Mouse (Mus musculus): ENCODE data around the gene Zmynd10.

The Zmynd10 gene

GRCm38 (mm10) chr9:107579023-107579900 lies 32.2 kb downstream of the Zmynd10 start:
- DNase-seq (ENCODE audit: low read depth, low spot score) = no peak

- DNase-seq (ENCODE audit: low read depth, low spot score) = no peak
Observed at GRCm38 (mm10) chr9:107580501-107581317, 33.6 kb downstream of the Zmynd10 start, which contains the start of gene Hyal3. Hyal3 (plus strand) TSS chr9:107580818.

DNA sequence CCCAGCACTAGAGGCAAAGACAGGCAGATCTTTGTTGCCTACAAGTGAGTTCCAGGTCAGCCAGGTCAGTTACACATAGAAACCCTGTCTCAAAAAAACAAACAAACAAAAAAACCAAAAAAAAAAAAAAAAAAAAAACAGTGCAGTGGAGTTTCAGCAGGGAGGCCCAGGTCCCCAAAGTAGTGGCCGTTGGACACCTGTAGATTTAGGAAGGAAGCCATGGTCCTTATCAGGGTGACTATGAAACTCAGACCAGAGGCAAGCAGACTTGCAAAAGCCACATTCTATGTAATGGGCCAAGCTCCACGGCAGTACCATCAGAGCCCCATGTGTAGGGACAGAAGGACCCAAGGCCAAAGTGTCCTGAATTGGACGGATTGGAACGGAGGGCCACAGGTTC lies 34.5 kb downstream of the Zmynd10 start:
- no peak for DNase-seq (ENCODE audit: low read depth, low spot score)

- DNase-seq (ENCODE audit: low read depth, low spot score) = no peak
Observed at GRCm38 (mm10) chr9:107582509-107583062, 35.5 kb downstream of the Zmynd10 start.

GRCm38 (mm10) chr9:107583174-107583573 lies 36.1 kb downstream of the Zmynd10 start:
- DNase-seq (ENCODE audit: low read depth, low spot score) = no peak

- DNase-seq (ENCODE audit: low read depth, low spot score) = no peak
Observed at GRCm38 (mm10) chr9:107586504-107586903, 39.4 kb downstream of the Zmynd10 start.

DNA sequence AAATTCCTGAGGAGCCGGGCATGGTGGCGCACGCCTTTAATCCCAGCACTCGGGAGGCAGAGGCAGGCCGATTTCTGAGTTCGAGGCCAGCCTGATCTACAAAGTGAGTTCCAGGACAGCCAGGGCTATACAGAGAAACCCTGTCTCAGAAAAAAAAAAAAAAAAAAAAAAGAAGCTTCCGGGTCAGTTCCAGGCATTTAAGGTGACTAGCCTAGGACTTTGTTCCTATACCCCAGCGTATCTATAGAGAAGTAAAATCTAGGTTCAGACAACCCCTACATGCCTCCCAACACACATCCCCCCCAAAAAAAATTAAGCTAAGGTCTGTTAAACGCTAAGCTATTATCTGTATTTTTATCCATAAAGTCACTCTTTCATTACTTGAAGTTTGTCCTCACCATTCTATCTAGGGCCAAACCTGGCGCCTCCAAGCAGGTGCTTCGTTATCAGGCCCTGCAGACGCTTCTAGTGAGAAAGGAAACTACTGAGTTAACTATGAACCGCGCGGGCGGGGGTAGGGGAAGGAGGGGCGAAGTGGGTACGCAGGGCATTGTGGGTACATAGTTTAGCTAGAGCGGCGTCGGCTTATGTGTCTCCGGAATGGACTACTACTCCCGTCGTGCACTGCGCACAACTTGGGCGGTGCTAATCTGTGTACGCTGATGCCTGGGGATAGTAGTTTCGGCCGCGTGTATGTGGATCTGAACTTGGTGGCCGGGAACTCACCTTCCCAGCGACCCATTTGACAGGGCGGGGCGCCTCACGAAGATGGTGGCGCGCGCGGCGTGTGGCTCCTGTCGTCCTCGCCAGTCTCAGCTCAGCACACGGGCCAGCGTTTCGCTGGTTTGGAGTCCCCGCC lies 40.1 kb downstream of the Zmynd10 start, which contains the start of gene Ifrd2:
TSS of gene Ifrd2 (plus strand) at position 669 of the 859 bp plus-strand sequence.
- peak; percentile 95 for DNase-seq (ENCODE audit: low read depth, low spot score)

DNA sequence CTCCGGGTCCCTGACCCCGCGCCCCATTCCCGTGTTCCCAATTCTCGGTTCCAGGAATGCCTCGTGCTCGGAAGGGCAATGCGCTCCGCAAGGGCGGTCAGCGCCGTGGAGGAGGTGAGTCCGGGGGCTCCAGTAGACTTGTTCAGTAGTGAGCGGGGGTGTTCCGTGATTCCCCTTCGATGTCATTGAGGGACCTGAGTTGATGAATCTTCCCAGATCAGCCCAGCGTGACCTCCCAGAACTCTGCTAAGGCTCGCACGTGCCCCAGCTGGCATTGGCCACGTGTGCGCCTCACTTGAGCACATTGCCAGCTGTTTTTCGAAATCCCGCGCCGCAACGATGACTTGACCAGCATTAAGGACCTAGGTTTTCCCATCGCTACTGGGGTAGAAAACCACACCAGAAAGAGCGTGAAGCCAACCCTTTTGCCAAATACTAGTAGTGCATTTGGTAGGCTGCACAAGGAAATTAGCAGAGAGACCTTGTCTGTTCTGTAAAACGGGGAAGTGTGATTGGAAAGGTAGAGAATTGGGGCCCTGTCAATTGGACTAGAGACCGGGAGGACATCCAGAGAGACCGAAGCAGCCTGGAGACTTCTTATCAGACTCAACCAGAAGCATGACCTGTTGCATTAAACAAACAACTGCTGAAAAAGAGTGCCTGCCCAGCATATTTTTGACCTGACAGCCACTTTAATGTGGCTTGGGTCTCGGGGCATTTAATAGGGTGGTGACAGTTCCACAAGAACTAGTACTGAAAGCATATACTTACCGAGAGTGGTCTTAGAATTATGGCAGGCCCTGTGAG lies 40.9 kb downstream of the Zmynd10 start:
- DNase-seq (ENCODE audit: low read depth, low spot score) = no peak

GRCm38 (mm10) chr9:107590058-107590772 lies 43.1 kb downstream of the Zmynd10 start:
- DNase-seq (ENCODE audit: low read depth, low spot score) = no peak

- DNase-seq (ENCODE audit: low read depth, low spot score) = no peak
Observed at GRCm38 (mm10) chr9:107590773-107591060, 43.6 kb downstream of the Zmynd10 start.

- no peak for DNase-seq (ENCODE audit: low read depth, low spot score)
Observed at GRCm38 (mm10) chr9:107593101-107593976, 46.2 kb downstream of the Zmynd10 start.

- no peak for DNase-seq (ENCODE audit: low read depth, low spot score)
Observed at GRCm38 (mm10) chr9:107594281-107595062, 47.4 kb downstream of the Zmynd10 start.

DNA sequence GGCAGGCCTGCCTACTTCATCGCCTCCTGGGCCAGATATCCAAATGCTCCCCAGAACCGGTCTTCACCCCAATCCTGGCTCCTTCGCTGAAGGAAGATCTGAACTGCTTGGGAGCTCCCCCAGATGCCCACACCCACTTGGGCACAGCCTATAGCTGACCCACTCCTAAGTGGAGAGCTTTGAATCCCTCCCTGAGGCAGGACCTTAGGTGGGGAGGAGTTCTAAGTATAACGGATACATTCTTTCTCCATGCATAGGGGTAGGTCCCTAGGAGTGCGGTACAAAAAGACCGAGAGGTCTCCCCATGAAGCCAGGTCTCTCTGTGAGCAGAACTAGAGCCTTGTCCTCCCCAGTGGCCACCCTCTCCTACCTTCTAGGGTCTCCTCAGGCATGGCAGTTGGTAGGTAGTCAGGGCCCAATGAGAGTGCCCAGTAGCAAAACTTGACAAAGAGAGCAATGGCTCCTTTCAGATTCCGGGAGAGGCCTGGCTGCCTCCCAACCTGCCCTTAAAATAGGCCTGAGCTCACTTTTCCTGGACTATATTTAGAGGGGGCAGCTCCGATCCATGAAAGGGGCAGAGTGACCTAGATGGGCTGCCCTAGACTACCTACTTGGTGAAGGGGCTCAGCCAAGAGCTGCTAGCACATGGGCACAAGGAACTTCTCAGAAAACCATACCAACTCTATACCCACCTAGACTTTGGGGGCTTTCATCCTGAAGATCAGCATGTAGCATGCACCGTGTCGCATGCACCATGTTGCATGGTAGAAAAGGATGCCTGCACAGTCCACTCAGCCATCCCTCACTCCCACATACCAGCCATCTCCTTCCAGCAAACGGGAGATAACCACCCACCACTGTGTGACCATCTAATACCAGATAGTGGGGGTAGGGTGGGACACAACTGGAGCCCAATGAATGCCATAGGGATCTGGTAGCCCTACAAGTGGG lies 49.8 kb downstream of the Zmynd10 start:
- no peak for DNase-seq (ENCODE audit: low read depth, low spot score)

DNA sequence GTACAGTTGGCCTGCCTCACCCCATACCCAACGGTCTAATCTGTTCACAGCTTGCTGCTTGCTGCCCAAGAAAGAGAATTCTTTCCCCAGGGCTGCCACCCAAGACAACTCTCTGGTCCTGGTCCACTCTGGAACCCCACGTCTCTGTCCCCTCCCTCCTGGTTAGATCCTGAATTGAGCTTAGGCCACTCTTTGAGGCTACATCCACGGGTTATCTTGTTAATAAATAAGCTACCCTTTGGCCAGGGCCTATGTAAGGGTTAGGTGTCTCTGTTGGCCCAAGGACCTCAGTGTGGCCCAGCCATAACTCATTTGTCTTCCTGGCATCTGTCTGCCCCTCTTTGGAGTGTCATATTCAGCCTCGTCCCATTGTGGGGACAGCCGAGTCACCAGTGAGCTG lies 51.3 kb downstream of the Zmynd10 start:
- DNase-seq (ENCODE audit: low read depth, low spot score) = no peak

DNA sequence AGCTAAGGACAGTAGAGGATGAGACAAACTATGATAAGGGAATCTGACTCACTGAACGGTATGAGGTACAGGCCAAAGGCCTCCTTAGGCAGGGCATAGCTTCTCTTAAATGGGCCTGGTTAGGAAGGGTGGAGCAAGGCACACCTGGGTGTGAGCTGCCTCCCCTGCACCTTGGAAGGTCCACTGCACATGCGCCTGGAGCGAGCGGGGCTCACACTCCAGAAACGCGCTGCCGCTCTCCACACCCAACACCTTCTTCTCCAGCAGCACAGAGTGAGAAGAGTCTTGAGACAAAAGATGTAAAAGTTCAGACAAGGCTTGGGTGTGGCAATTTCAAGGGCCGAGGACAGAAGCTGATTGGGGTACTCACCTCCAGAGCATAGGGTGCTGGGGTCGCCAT lies 52.3 kb downstream of the Zmynd10 start:
- no peak for DNase-seq (ENCODE audit: low read depth, low spot score)

DNA sequence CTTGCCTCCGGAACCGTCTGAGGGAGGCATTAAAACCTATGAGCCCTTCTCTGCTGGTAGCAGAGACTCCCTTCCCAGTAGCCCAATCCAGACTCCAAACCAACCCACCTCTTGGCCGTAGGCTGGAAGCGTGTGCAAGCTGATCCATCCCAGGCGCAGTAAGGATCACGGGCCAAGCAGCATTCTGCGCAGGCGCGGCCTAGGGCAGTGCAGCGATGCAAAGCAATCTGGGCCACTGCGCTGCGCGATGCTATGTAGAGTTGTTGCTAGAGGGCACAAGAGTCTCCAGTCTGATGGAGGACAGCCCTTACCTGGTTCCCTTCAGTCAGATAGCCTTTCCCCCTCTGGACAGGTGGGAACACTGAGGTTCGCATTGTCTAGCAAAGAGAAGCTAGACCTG lies 52.7 kb downstream of the Zmynd10 start:
- DNase-seq (ENCODE audit: low read depth, low spot score) = no peak

- DNase-seq (ENCODE audit: low read depth, low spot score) = no peak
Observed at GRCm38 (mm10) chr9:107600745-107601144, 53.6 kb downstream of the Zmynd10 start.
